Mouse (Mus musculus): ENCODE data around the gene Fuom. TPM values are rescaled to one million over a fixed set of nuclear protein-coding genes. Genes with fewer than 3 reads are reported as not detected.

Fuom gene
- total RNA-seq, 4 experiments from 2014 or later: 42.7 to 49.1 (median 47.7) TPM

- DNase-seq (ENCODE audit: low spot score in 2 of 2): no peak
Measured at GRCm38 (mm10) chr7:140104009-140104408, 1.8 kb upstream of the Fuom start.

DNA sequence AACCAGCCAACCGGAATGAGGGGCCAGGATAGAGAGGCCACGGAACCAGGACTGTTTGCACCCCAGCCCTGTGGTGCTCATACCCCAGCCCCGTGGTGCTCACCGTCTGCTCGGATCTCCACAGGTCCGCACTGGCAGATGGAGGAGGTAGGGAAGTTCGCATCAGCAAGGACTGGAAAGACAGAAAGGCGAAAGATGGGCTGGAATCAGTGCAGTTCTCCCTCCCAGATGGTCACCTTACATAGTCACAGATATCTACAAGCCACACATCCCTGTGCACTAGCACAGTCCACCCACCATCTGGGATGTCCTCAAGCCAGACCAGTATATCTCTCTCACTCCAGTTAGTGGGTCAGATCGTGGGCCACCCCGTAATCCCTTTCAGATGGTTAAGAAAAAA, 743 bp downstream of the Fuom start:
- no peak for DNase-seq (ENCODE audit: low spot score in 2 of 2)

GRCm38 (mm10) chr7:140098466-140098865, 3.8 kb downstream of the Fuom start:
- no peak for DNase-seq (ENCODE audit: low spot score in 2 of 2)

GRCm38 (mm10) chr7:140096055-140096454, 6.2 kb downstream of the Fuom start:
- no peak for DNase-seq (ENCODE audit: low spot score in 2 of 2)

- no peak for DNase-seq (ENCODE audit: low spot score in 2 of 2)
Measured at GRCm38 (mm10) chr7:140095556-140095955, 6.7 kb downstream of the Fuom start.

GRCm38 (mm10) chr7:140094954-140095353, 7.3 kb downstream of the Fuom start:
- DNase-seq (ENCODE audit: low spot score in 2 of 2): no peak

DNA sequence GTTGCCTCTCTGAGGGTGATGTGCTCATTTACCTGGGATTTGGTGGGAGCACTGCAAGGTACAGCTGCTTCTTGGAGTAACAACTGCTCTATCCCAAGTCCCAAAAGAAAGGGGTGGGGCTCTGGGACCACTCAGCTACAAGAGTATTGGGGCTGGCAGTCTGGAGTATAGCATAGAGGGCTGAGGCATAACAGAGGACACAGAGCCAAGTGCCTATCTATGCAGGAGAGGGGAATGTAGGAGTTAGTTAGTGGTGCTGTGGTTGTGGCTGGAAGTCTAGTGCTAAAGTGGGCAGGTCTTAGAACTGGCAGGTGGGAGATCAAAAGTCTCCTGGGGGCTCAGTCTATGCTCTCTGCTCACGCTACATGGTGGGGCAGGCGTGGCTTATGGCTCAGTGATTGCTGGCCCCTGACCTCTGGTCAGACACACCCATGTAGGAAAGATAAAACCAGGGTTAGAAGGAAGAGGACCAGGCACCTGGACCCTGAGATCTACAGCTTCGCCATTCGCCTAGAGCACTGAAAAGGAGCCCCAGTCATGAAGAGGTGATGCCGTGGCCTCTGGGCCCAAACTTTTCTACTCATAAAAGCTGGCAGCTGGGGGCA, 9.2 kb downstream of the Fuom start, which contains the start of gene Prap1:
Prap1 (plus strand) TSS at position 472 of the 605 bp plus-strand sequence.
- DNase-seq (ENCODE audit: low spot score in 2 of 2): no peak

DNA sequence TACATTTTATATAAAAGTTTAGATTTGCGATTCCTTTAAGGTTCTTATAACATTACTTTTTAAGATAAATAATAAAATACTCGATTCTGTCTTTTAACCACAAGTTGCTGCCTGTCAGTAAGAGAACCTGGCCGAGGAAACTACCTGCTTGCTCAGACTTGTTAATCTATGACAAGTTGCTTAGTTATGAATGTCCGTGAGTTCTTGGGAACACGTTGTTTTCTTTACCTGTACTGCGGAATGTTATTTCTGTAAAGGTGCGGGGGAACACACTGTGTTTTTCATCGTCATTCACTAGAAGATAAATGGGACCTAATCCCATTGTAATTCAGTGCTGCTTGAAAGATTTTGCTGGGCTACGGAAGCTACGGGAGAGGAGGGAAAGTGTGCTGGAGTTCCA, 11.6 kb downstream of the Fuom start:
- no peak for DNase-seq (ENCODE audit: low spot score in 2 of 2)

- DNase-seq (ENCODE audit: low spot score in 2 of 2): peak; percentile 89 to 93
Measured at GRCm38 (mm10) chr7:140082242-140082678, 20.0 kb downstream of the Fuom start, which contains the start of gene Caly. Gene Caly (minus strand): TSS chr7:140082548.

- DNase-seq (ENCODE audit: low spot score in 2 of 2): peak; percentile 43 to 45
Measured at GRCm38 (mm10) chr7:140081408-140082241, 20.6 kb downstream of the Fuom start.

- peak; percentile 90 to 92 for DNase-seq (ENCODE audit: low spot score in 2 of 2)
Measured at GRCm38 (mm10) chr7:140080503-140081156, 21.6 kb downstream of the Fuom start.

- DNase-seq (ENCODE audit: low spot score in 2 of 2): peak in 1 of 2 experiments; percentile 80
Measured at GRCm38 (mm10) chr7:140078711-140079110, 23.5 kb downstream of the Fuom start.

DNA sequence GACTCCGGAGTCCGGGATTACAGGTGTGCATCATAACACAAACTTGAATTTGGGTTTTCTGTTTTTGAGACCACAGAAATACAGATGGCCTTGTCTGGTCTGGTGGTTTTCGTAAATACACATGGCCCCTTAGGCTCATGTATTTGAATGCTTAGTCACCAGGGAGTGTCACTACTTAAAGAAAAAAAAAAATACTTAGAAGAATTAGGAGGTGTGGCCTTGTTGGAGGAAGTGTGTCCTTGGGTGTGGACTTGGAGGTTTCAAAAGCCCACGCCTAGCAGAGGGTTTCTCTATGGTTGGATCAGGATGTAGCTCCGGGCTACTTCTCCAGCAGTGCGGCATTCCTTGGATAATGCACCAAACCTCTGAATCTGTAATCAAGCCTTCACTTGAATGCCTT, 24.5 kb downstream of the Fuom start:
- no peak for DNase-seq (ENCODE audit: low spot score in 2 of 2)

GRCm38 (mm10) chr7:140070042-140070711, 32.1 kb downstream of the Fuom start:
- no peak for DNase-seq (ENCODE audit: low spot score in 2 of 2)

DNA sequence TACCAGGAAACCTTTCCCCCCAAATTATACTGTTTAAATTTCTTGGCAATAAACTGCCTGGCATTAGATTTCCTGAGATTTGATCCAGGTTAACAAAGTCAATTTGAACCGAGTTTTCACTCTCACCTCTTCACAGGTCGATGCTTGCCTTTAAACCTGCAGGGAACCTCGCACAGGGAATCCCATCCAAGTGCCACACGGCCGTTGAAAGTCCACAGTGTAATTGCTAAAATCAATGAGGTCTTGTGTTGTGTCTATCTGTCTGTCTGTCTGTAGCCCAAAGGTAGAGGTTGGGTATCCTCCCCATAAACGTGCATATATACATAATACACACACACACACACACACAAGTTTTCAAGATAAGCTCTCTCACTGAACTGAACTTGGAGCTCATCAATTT, 34.8 kb downstream of the Fuom start:
- no peak for DNase-seq (ENCODE audit: low spot score in 2 of 2)

DNA sequence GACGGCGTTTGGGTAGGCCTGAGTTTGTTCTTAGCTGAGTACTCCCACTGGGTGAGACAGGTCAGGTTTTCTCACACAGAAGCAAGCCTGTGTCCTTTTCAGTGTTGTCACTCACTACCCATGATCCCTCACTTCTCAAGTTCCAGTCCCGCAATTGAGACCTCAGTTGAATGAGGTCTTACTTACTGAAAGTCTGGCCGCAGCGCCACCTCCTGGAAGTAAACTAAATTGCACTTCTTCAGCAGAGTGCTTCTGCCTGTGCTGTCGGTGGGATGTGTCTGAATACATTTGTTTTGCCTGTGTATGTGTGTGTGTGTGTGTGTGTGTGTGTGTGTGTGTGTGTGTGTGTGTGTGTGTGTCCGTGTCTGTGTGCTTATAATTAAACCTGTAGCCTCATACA, 39.1 kb downstream of the Fuom start:
- DNase-seq (ENCODE audit: low spot score in 2 of 2): peak; percentile 60 to 83

GRCm38 (mm10) chr7:140062307-140062706, 39.9 kb downstream of the Fuom start:
- no peak for DNase-seq (ENCODE audit: low spot score in 2 of 2)

GRCm38 (mm10) chr7:140061832-140062130, 40.5 kb downstream of the Fuom start:
- DNase-seq (ENCODE audit: low spot score in 2 of 2): no peak

- no peak for DNase-seq (ENCODE audit: low spot score in 2 of 2)
Measured at GRCm38 (mm10) chr7:140060936-140061831, 41.1 kb downstream of the Fuom start.

DNA sequence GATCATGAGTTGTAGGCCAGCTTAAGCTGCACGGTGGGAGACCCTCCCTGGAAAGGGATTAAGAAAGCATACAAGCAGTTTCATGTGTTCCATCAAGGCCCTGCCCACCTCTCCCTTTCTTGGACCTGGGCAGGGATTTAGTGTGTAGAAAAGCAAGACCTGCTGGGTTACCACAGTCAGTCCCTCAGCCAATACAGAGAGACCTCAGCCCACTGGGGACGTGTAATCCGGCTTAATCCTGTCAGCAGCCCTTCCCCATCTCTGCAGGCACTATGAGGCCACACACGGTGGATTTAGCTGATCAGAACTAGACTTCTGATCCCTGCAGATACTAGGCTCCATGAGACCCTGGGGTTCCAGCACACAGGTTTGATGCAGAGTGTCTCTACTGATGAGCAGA, 42.6 kb downstream of the Fuom start:
- no peak for DNase-seq (ENCODE audit: low spot score in 2 of 2)

DNA sequence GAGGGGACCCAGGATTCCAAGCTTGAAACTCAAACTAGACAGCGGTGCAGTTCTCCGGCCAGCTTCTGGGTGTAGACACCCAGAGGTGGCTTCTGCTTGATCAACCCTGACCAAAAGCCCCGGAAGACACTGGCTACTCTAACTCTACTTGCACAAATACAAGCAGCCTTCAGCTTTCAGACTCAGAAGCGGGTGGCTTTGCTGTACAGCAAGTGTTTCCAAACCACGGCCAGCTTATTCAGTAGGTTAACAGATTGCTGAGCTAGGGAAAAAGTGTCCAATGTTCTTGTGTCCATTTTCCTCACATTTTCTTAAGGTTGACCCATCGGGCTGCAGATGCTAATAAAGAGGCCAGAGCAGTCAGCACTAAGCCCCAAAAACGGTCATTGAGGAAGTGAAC, 43.7 kb downstream of the Fuom start:
- no peak for DNase-seq (ENCODE audit: low spot score in 2 of 2)
